In genomic region chr9:102631589-102632147, GRCm38 (mm10) we compare ENCODE assay signal across 20 mouse cellular contexts. TPM values are rescaled to one million over a fixed set of nuclear protein-coding genes. Genes with fewer than 3 reads are reported as not detected.
DNase-seq lines count a peak whose midpoint lies in the region; ATAC-seq and TF ChIP-seq lines count a peak whose summit lies in the region.
"Had no signal": no experiment of that assay in that cellular context is flagged by ENCODE, and none has a peak within 500 bp of the region (broad histone marks: within the 10 kb centered on the region; RNA-seq: fewer than 3 reads in every experiment).

No protein-coding gene starts in this region.

- H3K4me3 ChIP-seq in kidney, embryonic 16.5 days (ENCODE audit: low read length): no peak overlapping the region
- no peak overlapping the region for H3K4me3 ChIP-seq in stomach, embryonic 14.5 days (ENCODE audit: low read depth, low read length)
- no peak overlapping the region for H3K4me3 ChIP-seq in stomach, postnatal 0 days (ENCODE audit: low read depth, low read length)
- H3K4me3 ChIP-seq in intestine, embryonic 16.5 days (ENCODE audit: low read length): no peak overlapping the region
- H3K4me3 ChIP-seq in stomach, embryonic 16.5 days (replicated peaks; ENCODE audit: low read length): no peak overlapping the region
- H3K4me3 ChIP-seq in thymus, adult 2 months (ENCODE audit: control insufficient read depth, insufficient read depth, low read length): no peak overlapping the region
- H3K4me3 ChIP-seq: heart, adult 2 months; hindbrain, embryonic 15.5 days; liver, embryonic 12.5 days had no signal

- no peak overlapping the region for H3K9ac ChIP-seq in kidney, embryonic 16.5 days (replicated peaks; ENCODE audit: low read length)
- no peak overlapping the region for H3K9ac ChIP-seq in stomach, embryonic 14.5 days (replicated peaks; ENCODE audit: low read depth, low read length)
- no peak overlapping the region for H3K9ac ChIP-seq in stomach, postnatal 0 days (ENCODE audit: low read length)
- 0 out of 2 replicates have a peak overlapping the region, but pooled peaks have one; percentile 15 for H3K9ac ChIP-seq in intestine, embryonic 16.5 days (ENCODE audit: low read depth, low read length)
- H3K9ac ChIP-seq in stomach, embryonic 16.5 days (ENCODE audit: low read length): no peak overlapping the region
- H3K9ac ChIP-seq: hindbrain, embryonic 15.5 days; liver, embryonic 12.5 days had no signal

- 64% methylated on average over 2 of the region's 2 CpGs for WGBS in kidney, embryonic 16.5 days
- 47% methylated on average over 2 of the region's 2 CpGs for WGBS in stomach, embryonic 14.5 days
- WGBS in stomach, postnatal 0 days: 51% methylated on average over 2 of the region's 2 CpGs
- WGBS in intestine, embryonic 16.5 days: 69% methylated on average over 2 of the region's 2 CpGs
- whole genome bisulfite sequencing in stomach, embryonic 16.5 days: 58% methylated on average over 2 of the region's 2 CpGs
- 48% methylated on average over 2 of the region's 2 CpGs for WGBS in thymus, adult 2 months

- H3K9me3 ChIP-seq in kidney, embryonic 16.5 days (ENCODE audit: low read length): no peaks in the 10 kb centered on the region
- no peaks in the 10 kb centered on the region for H3K9me3 ChIP-seq in stomach, embryonic 14.5 days (ENCODE audit: control insufficient read depth, low read depth, low read length)
- H3K9me3 ChIP-seq in stomach, postnatal 0 days (ENCODE audit: control insufficient read depth, low read length): no peaks in the 10 kb centered on the region
- H3K9me3 ChIP-seq in intestine, embryonic 16.5 days (ENCODE audit: control insufficient read depth, low read length): no peaks in the 10 kb centered on the region
- no peaks in the 10 kb centered on the region for H3K9me3 ChIP-seq in stomach, embryonic 16.5 days (replicated peaks; ENCODE audit: control insufficient read depth, low read length)
- H3K9me3 ChIP-seq: hindbrain, embryonic 15.5 days; liver, embryonic 12.5 days had no signal

- H3K36me3 ChIP-seq in kidney, embryonic 16.5 days (ENCODE audit: insufficient read depth, low read length): peaks cover 8% of the 10 kb centered on the region; the same call in 1 of the 2 replicates
- H3K36me3 ChIP-seq in stomach, embryonic 14.5 days (ENCODE audit: control insufficient read depth, insufficient read depth, low read length): peaks cover 9% of the 10 kb centered on the region; the same call in 1 of the 2 replicates
- 0 out of 2 replicates have a peak, but pooled peaks cover 4% of the 10 kb centered on the region for H3K36me3 ChIP-seq in stomach, postnatal 0 days (ENCODE audit: control insufficient read depth, insufficient read depth, low read length)
- no peaks in the 10 kb centered on the region for H3K36me3 ChIP-seq in intestine, embryonic 16.5 days (ENCODE audit: control insufficient read depth, insufficient read depth, low read length)
- H3K36me3 ChIP-seq in stomach, embryonic 16.5 days (ENCODE audit: control insufficient read depth, insufficient read depth, low read length): no peaks in the 10 kb centered on the region
- H3K36me3 ChIP-seq in thymus, adult 2 months (ENCODE audit: control insufficient read depth, insufficient read depth, low read length): no peaks in the 10 kb centered on the region
- H3K36me3 ChIP-seq: hindbrain, embryonic 15.5 days had no signal

- TF ChIP-seq EP300 in stomach, postnatal 0 days (optimal IDR thresholded peaks at IDR 0.05): no peak

- H3K27ac ChIP-seq in kidney, embryonic 16.5 days (ENCODE audit: low read length): peak overlapping the region; percentile 61
- H3K27ac ChIP-seq in stomach, embryonic 14.5 days (ENCODE audit: low read length): peak overlapping the region; percentile 4; the same call in 1 of the 2 replicates
- no peak overlapping the region for H3K27ac ChIP-seq in stomach, postnatal 0 days (replicated peaks)
- peak overlapping the region; percentile 53; the same call in 1 of the 2 replicates for H3K27ac ChIP-seq in intestine, embryonic 16.5 days (ENCODE audit: low read length)
- peak overlapping the region; percentile 11; the same call in 1 of the 2 replicates for H3K27ac ChIP-seq in stomach, embryonic 16.5 days (ENCODE audit: low read length)
- no peak overlapping the region for H3K27ac ChIP-seq in thymus, adult 2 months (ENCODE audit: control insufficient read depth, insufficient read depth, low read length)
- H3K27ac ChIP-seq: heart, adult 2 months; hindbrain, embryonic 15.5 days; liver, embryonic 12.5 days had no signal

- no peak overlapping the region for H3K4me2 ChIP-seq in kidney, embryonic 16.5 days (replicated peaks; ENCODE audit: low read depth, low read length)
- H3K4me2 ChIP-seq in stomach, embryonic 14.5 days (replicated peaks; ENCODE audit: low read depth, low read length): no peak overlapping the region
- no peak overlapping the region for H3K4me2 ChIP-seq in stomach, postnatal 0 days (replicated peaks; ENCODE audit: low read depth)
- H3K4me2 ChIP-seq in intestine, embryonic 16.5 days (ENCODE audit: low read depth, low read length): no peak overlapping the region
- no peak overlapping the region for H3K4me2 ChIP-seq in stomach, embryonic 16.5 days (ENCODE audit: low read depth, low read length)
- H3K4me2 ChIP-seq: hindbrain, embryonic 15.5 days; liver, embryonic 12.5 days had no signal

- no peak for TF ChIP-seq CTCF in stomach, postnatal 0 days (IDR thresholded peaks at IDR 0.05; ENCODE audit: low read depth)
- TF ChIP-seq CTCF in thymus, adult 2 months (IDR thresholded peaks at IDR 0.05; ENCODE audit: borderline replicate concordance, control insufficient read depth, extremely low read depth, insufficient read depth, low read length, poor library complexity): no peak

- no peak for ATAC-seq in kidney, embryonic 16.5 days (ENCODE audit: low FRiP score, low TSS enrichment)
- no peak for ATAC-seq in stomach, embryonic 14.5 days (ENCODE audit: insufficient number of reproducible peaks, insufficient read depth, low FRiP score, low read depth)
- no peak for ATAC-seq in stomach, postnatal 0 days (ENCODE audit: low FRiP score, low TSS enrichment)
- ATAC-seq in intestine, embryonic 16.5 days: peak; percentile 9; the same call in 1 of the 2 replicates
- ATAC-seq in stomach, embryonic 16.5 days (ENCODE audit: insufficient read depth, low FRiP score): no peak
- ATAC-seq: activated CD4-positive, CD25-positive, alpha-beta regulatory T cell, adult 4 months; liver, embryonic 12.5 days; midbrain, embryonic 16.5 days had no signal

- no peak for TF ChIP-seq POLR2A in thymus, adult 2 months (IDR thresholded peaks at IDR 0.05; ENCODE audit: control insufficient read depth, extremely low read depth, insufficient read depth, low read length, poor library complexity)

- no peak for DNase-seq in kidney, adult 9 months
- DNase-seq in stomach, postnatal 0 days (ENCODE audit: low spot score): no peak
- no peak for DNase-seq in thymus, adult 2 months
- no peak for DNase-seq in layer of hippocampus, adult 9-10 months (ENCODE audit: low spot score)
- DNase-seq: adrenal gland, postnatal 14 days; cerebellum, adult 9-11 months; gastrocnemius, postnatal 10 days; heart, adult 2 months; heart, postnatal 36 days; kidney, adult 11 months; lung, adult 2 months; thymus, adult 18-20 months had no signal

- H3K4me1 ChIP-seq in kidney, embryonic 16.5 days (ENCODE audit: insufficient read depth, low read length): peaks cover 11% of the 10 kb centered on the region
- H3K4me1 ChIP-seq in stomach, embryonic 14.5 days (ENCODE audit: control insufficient read depth, insufficient read depth, low read length): peaks cover 13% of the 10 kb centered on the region; the same call in 1 of the 2 replicates
- no peaks in the 10 kb centered on the region for H3K4me1 ChIP-seq in stomach, postnatal 0 days (replicated peaks; ENCODE audit: control insufficient read depth, insufficient read depth)
- peaks cover 13% of the 10 kb centered on the region for H3K4me1 ChIP-seq in intestine, embryonic 16.5 days (ENCODE audit: control insufficient read depth, insufficient read depth, low read length)
- peaks cover 6% of the 10 kb centered on the region for H3K4me1 ChIP-seq in stomach, embryonic 16.5 days (ENCODE audit: control insufficient read depth, insufficient read depth, low read length)
- H3K4me1 ChIP-seq in thymus, adult 2 months (replicated peaks; ENCODE audit: control insufficient read depth, insufficient read depth, low read length): peaks cover 7% of the 10 kb centered on the region

- H3K27me3 ChIP-seq in kidney, embryonic 16.5 days (ENCODE audit: insufficient read depth, low read length): no peaks in the 10 kb centered on the region
- H3K27me3 ChIP-seq in stomach, embryonic 14.5 days (ENCODE audit: control insufficient read depth, insufficient read depth, low read length): no peaks in the 10 kb centered on the region
- H3K27me3 ChIP-seq in stomach, postnatal 0 days (ENCODE audit: control insufficient read depth, insufficient read depth, low read length): no peaks in the 10 kb centered on the region
- H3K27me3 ChIP-seq in intestine, embryonic 16.5 days (replicated peaks; ENCODE audit: control insufficient read depth, insufficient read depth, low read length): no peaks in the 10 kb centered on the region
- no peaks in the 10 kb centered on the region for H3K27me3 ChIP-seq in stomach, embryonic 16.5 days (ENCODE audit: control insufficient read depth, insufficient read depth, low read length)
- H3K27me3 ChIP-seq in thymus, adult 2 months (ENCODE audit: control insufficient read depth, insufficient read depth, low read length): no peaks in the 10 kb centered on the region
- H3K27me3 ChIP-seq: hindbrain, embryonic 15.5 days; liver, embryonic 12.5 days had no signal

RNA-seq across cellular contexts. Expression of gene Cep63, which starts 5.3 kb away (rescaled TPM):
- polyA plus RNA-seq in kidney, embryonic 16.5 days (2015; fragmentation: Nextera tagmentation; extraction: Ambion mirVana): 56.5 and 60.6 TPM in 2 replicates
- 42.7 and 46.4 TPM in 2 replicates for polyA plus RNA-seq in stomach, embryonic 14.5 days (2014; fragmentation: Nextera tagmentation; extraction: Ambion mirVana)
- 24.4 and 27.8 TPM in 2 replicates for polyA plus RNA-seq in stomach, postnatal 0 days (2015; fragmentation: Nextera tagmentation; extraction: Ambion mirVana)
- 42.7 and 43.2 TPM in 2 replicates for polyA plus RNA-seq in intestine, embryonic 16.5 days (2015; fragmentation: Nextera tagmentation; extraction: Ambion mirVana)
- polyA plus RNA-seq in stomach, embryonic 16.5 days (2015; fragmentation: Nextera tagmentation; extraction: Ambion mirVana): 41.9 and 44.9 TPM in 2 replicates
- 4.9 and 6.1 TPM in 2 replicates for polyA plus RNA-seq in thymus, adult 2 months (2012; rRNA removed)

RNA-seq across cellular contexts. Expression of gene Anapc13, which starts 5.6 kb away (rescaled TPM):
- polyA plus RNA-seq in kidney, embryonic 16.5 days (2015; fragmentation: Nextera tagmentation; extraction: Ambion mirVana): 171 and 179 TPM in 2 replicates
- 209 and 226 TPM in 2 replicates for polyA plus RNA-seq in stomach, embryonic 14.5 days (2014; fragmentation: Nextera tagmentation; extraction: Ambion mirVana)
- polyA plus RNA-seq in stomach, postnatal 0 days (2015; fragmentation: Nextera tagmentation; extraction: Ambion mirVana): 172 and 179 TPM in 2 replicates
- polyA plus RNA-seq in intestine, embryonic 16.5 days (2015; fragmentation: Nextera tagmentation; extraction: Ambion mirVana): 175 and 183 TPM in 2 replicates
- 161 and 206 TPM in 2 replicates for polyA plus RNA-seq in stomach, embryonic 16.5 days (2015; fragmentation: Nextera tagmentation; extraction: Ambion mirVana)
- polyA plus RNA-seq in thymus, adult 2 months (2012; rRNA removed): 34.6 and 35.3 TPM in 2 replicates

Comparison
In these comparisons a context has a peak if more than half of its experiments do, and no peak if none do; other contexts are left out.
1. H3K27ac ChIP-seq: peak in kidney, embryonic 16.5 days (single experiment), stomach, embryonic 14.5 days (single experiment), intestine, embryonic 16.5 days (single experiment) and stomach, embryonic 16.5 days (single experiment); none in stomach, postnatal 0 days (single experiment) and thymus, adult 2 months (single experiment).